Mouse (Mus musculus): ENCODE measurements around the gene 4931409K22Rik.

DNA sequence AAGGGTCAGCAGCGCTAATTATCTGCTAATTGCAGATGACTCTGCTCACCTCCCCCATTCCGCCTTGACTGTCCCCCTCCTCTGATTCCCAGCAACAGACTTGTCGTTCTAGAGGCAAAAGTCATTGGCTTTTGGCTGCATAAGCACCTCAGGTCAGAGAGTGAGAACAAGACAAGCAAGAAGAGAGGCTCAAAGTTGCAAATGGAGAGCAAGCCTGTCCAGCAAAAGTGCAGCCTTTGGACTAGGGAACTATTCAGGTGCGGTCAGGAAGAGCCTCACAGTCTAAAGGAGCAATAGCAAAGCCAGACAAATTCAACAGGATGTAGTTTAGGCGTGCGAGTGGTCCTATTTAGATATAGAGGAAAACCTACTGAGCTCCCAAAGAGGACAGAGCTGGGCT is 28.8 kb downstream of the 4931409K22Rik start:
- TF ChIP-seq EP300 (IDR thresholded peaks at IDR 0.05): no peak
- no peak for TF ChIP-seq CTCF (IDR thresholded peaks at IDR 0.05)

Measured in lung, postnatal 0 days (tissue).